ENCODE assay signal across 19 mouse cellular contexts in genomic region chr11:120954936-120955335, GRCm38 (mm10). TPM values are rescaled to one million over a fixed set of nuclear protein-coding genes. Genes with fewer than 3 reads are reported as not detected.
A peak's percentile ranks its signal among the peaks of the same experiment; 100 is the strongest.
DNase-seq lines count a peak whose midpoint lies in the region; ATAC-seq and TF ChIP-seq lines count a peak whose summit lies in the region.
"Had no signal": no experiment of that assay in that cellular context is flagged by ENCODE, and none has a peak within 500 bp of the region (broad histone marks: within the 10 kb centered on the region; RNA-seq: fewer than 3 reads in every experiment).

No protein-coding gene starts in this region.

- H3K4me3 ChIP-seq in heart, embryonic 10.5 days: no peak overlapping the region
- no peak overlapping the region for H3K4me3 ChIP-seq in lung, embryonic 15.5 days
- no peak overlapping the region for H3K4me3 ChIP-seq in myocyte
- no peak overlapping the region for H3K4me3 ChIP-seq in hindbrain, embryonic 10.5 days
- H3K4me3 ChIP-seq: embryonic facial prominence, embryonic 15.5 days; intestine, embryonic 15.5 days; left cerebral cortex, adult 2 months; midbrain, embryonic 15.5 days had no signal

- peaks cover 64% of the 10 kb centered on the region for H3K36me3 ChIP-seq in heart, embryonic 10.5 days
- peaks cover 24% of the 10 kb centered on the region for H3K36me3 ChIP-seq in lung, embryonic 15.5 days
- no peaks in the 10 kb centered on the region for H3K36me3 ChIP-seq in myocyte (ENCODE audit: control insufficient read depth, insufficient read depth)
- H3K36me3 ChIP-seq in hindbrain, embryonic 10.5 days: peaks cover 79% of the 10 kb centered on the region

- no peaks in the 10 kb centered on the region for H3K27me3 ChIP-seq in heart, embryonic 10.5 days (ENCODE audit: insufficient read depth, poor library complexity, severe bottlenecking)
- H3K27me3 ChIP-seq in lung, embryonic 15.5 days: no peaks in the 10 kb centered on the region
- H3K27me3 ChIP-seq in myocyte (ENCODE audit: control insufficient read depth, insufficient read depth, insufficient read length): no peaks in the 10 kb centered on the region
- no peaks in the 10 kb centered on the region for H3K27me3 ChIP-seq in hindbrain, embryonic 10.5 days (ENCODE audit: insufficient read depth, poor library complexity, severe bottlenecking)
- H3K27me3 ChIP-seq: embryonic facial prominence, embryonic 15.5 days; intestine, embryonic 15.5 days had no signal

- H3K4me2 ChIP-seq in lung, embryonic 15.5 days: no peak overlapping the region
- H3K4me2 ChIP-seq in myocyte (ENCODE audit: low read depth): no peak overlapping the region
- H3K4me2 ChIP-seq: embryonic facial prominence, embryonic 15.5 days; intestine, embryonic 15.5 days; lung, embryonic 14.5 days; midbrain, embryonic 15.5 days had no signal

- 82% methylated on average over 5 of the region's 5 CpGs for WGBS in heart, embryonic 10.5 days
- WGBS in lung, embryonic 15.5 days: 73% methylated on average over 5 of the region's 5 CpGs
- WGBS in hindbrain, embryonic 10.5 days: 86% methylated on average over 5 of the region's 5 CpGs

- H3ac ChIP-seq in myocyte (ENCODE audit: control insufficient read depth, insufficient read length): no peak overlapping the region

- H3K9ac ChIP-seq in lung, embryonic 15.5 days: no peak overlapping the region
- H3K9ac ChIP-seq: embryonic facial prominence, embryonic 15.5 days; intestine, embryonic 15.5 days; lung, embryonic 14.5 days; midbrain, embryonic 15.5 days had no signal

- H3K4me1 ChIP-seq in heart, embryonic 10.5 days: peaks cover 88% of the 10 kb centered on the region
- H3K4me1 ChIP-seq in lung, embryonic 15.5 days: peaks cover 46% of the 10 kb centered on the region
- peaks cover 57% of the 10 kb centered on the region for H3K4me1 ChIP-seq in hindbrain, embryonic 10.5 days (replicated peaks)

- no peak for TF ChIP-seq POLR2A in myocyte (IDR thresholded peaks at IDR 0.05; ENCODE audit: insufficient read length, low read depth)

- no peaks in the 10 kb centered on the region for H3K79me2 ChIP-seq in myocyte (ENCODE audit: control insufficient read depth, insufficient read depth)

- no peak for ATAC-seq in lung, embryonic 15.5 days (ENCODE audit: borderline replicate concordance, extremely low read depth, low FRiP score, low TSS enrichment)
- ATAC-seq: forebrain, embryonic 16.5 days; hindbrain, embryonic 16.5 days; intestine, embryonic 15.5 days; midbrain, embryonic 15.5 days had no signal

- H3K27ac ChIP-seq in heart, embryonic 10.5 days: peak overlapping the region; percentile 42
- 0 out of 2 replicates have a peak overlapping the region, but pooled peaks have one; percentile 18 for H3K27ac ChIP-seq in lung, embryonic 15.5 days
- no peak overlapping the region for H3K27ac ChIP-seq in hindbrain, embryonic 10.5 days
- H3K27ac ChIP-seq: embryonic facial prominence, embryonic 15.5 days; intestine, embryonic 15.5 days; left cerebral cortex, adult 2 months; midbrain, embryonic 15.5 days had no signal

- no peaks in the 10 kb centered on the region for H3K9me3 ChIP-seq in heart, embryonic 10.5 days
- H3K9me3 ChIP-seq in lung, embryonic 15.5 days: no peaks in the 10 kb centered on the region
- H3K9me3 ChIP-seq in hindbrain, embryonic 10.5 days: no peaks in the 10 kb centered on the region
- H3K9me3 ChIP-seq: embryonic facial prominence, embryonic 15.5 days; intestine, embryonic 15.5 days; midbrain, embryonic 15.5 days had no signal

- DNase-seq in heart, embryonic 10.5 days (ENCODE audit: low spot score): no peak
- DNase-seq in heart, adult 18-20 months: no peak
- peak; percentile 51 for DNase-seq in urinary bladder, postnatal 14 days (ENCODE audit: low spot score)
- DNase-seq in urinary bladder, adult 18-20 months (ENCODE audit: low spot score in 2 of 2): no peak
- DNase-seq in cerebellum, postnatal 36 days: no peak
- DNase-seq in hindbrain, embryonic 10.5 days (ENCODE audit: low spot score): no peak
- DNase-seq: adrenal gland, adult 8-10 months; cerebellum, adult 11-12 months; layer of hippocampus, adult 9-11 months; lung, embryonic 14.5 days; thymus, postnatal 25 days had no signal

TF ChIP-seq in myocyte, 11 proteins besides CTCF, POLR2A, EP300 and RAD21:
- TF ChIP-seq POLR2AphosphoS2 (IDR thresholded peaks at IDR 0.05; ENCODE audit: insufficient read length, low read depth) (peak; percentile 43), SRF (IDR thresholded peaks at IDR 0.05; ENCODE audit: control insufficient read depth, insufficient read length, low read depth) (no peak)

RNA-seq across cellular contexts. Expression of gene Slc16a3, which starts 6.7 kb away (rescaled TPM):
- polyA plus RNA-seq in heart, embryonic 10.5 days (2016; fragmentation: Nextera tagmentation; extraction: Ambion mirVana): 416 and 440 TPM in 2 replicates
- under 1 TPM; 0.77 to 0.87 TPM for total RNA-seq in heart, adult 18-20 months (2021)
- polyA plus RNA-seq in lung, embryonic 15.5 days (2015; fragmentation: Nextera tagmentation; extraction: Ambion mirVana): 67.1 and 73.0 TPM in 2 replicates
- 9.7 TPM for polyA plus RNA-seq in myocyte (2012; fragmentation: generic; extraction: Trizol)
- 111 and 204 TPM in 2 replicates for polyA plus RNA-seq in hindbrain, embryonic 10.5 days (2016; fragmentation: Nextera tagmentation; extraction: Ambion mirVana)

RNA-seq across cellular contexts. Expression of gene Ccdc57, which starts 22.3 kb away (rescaled TPM):
- polyA plus RNA-seq in heart, embryonic 10.5 days (2016; fragmentation: Nextera tagmentation; extraction: Ambion mirVana): 6.0 and 6.5 TPM in 2 replicates
- total RNA-seq in heart, adult 18-20 months (2021): under 1 TPM; 0.65 to 0.77 TPM
- 6.6 and 6.8 TPM in 2 replicates for polyA plus RNA-seq in lung, embryonic 15.5 days (2015; fragmentation: Nextera tagmentation; extraction: Ambion mirVana)
- 1.8 TPM for polyA plus RNA-seq in myocyte (2012; fragmentation: generic; extraction: Trizol)
- polyA plus RNA-seq in hindbrain, embryonic 10.5 days (2016; fragmentation: Nextera tagmentation; extraction: Ambion mirVana): 6.1 and 6.4 TPM in 2 replicates

RNA-seq across cellular contexts. Expression of gene Csnk1d, which starts 36.2 kb away (rescaled TPM):
- 85.2 and 99.8 TPM in 2 replicates for polyA plus RNA-seq in heart, embryonic 10.5 days (2016; fragmentation: Nextera tagmentation; extraction: Ambion mirVana)
- 10 to 100 TPM; 49.2 to 55.1 TPM for total RNA-seq in heart, adult 18-20 months (2021)
- 132 and 133 TPM in 2 replicates for polyA plus RNA-seq in lung, embryonic 15.5 days (2015; fragmentation: Nextera tagmentation; extraction: Ambion mirVana)
- polyA plus RNA-seq in myocyte (2012; fragmentation: generic; extraction: Trizol): 79.5 TPM
- polyA plus RNA-seq in hindbrain, embryonic 10.5 days (2016; fragmentation: Nextera tagmentation; extraction: Ambion mirVana): 124 and 134 TPM in 2 replicates
